Mouse (Mus musculus) megakaryocyte, embryonic 14.5 days (primary cell): ENCODE measurements around the gene Nars2. TPM values are rescaled to one million over a fixed set of nuclear protein-coding genes. Genes with fewer than 3 reads are reported as not detected.

Experiments used
- H3K27me3 ChIP-seq: replicated peaks from 2 replicates; pipeline ENCODE3; 2012; ENCODE audit warnings: inconsistent platforms
- H3K36me3 ChIP-seq: replicated peaks from 2 replicates; pipeline ENCODE3; 2012; ENCODE audit warnings: low read length, inconsistent platforms, mixed read lengths
- H3K4me1 ChIP-seq: 2 replicates; pipeline ENCODE4 v1.6.1; 2012; ENCODE audit warnings: inconsistent platforms
- H3K4me3 ChIP-seq: replicated peaks from 2 replicates; pipeline ENCODE3; 2012; ENCODE audit warnings: moderate library complexity, mild to moderate bottlenecking, inconsistent platforms
- H3K9me3 ChIP-seq: 2 replicates; pipeline ENCODE4 v1.6.1; 2012; ENCODE audit warnings: inconsistent platforms
- FLI1 ChIP-seq: IDR thresholded peaks from 2 replicates; pipeline ENCODE4 v1.6.1; 2012; ENCODE audit warnings: low read length, inconsistent platforms, mixed read lengths
- GATA1 ChIP-seq: IDR thresholded peaks from 3 replicates; pipeline ENCODE4 v1.6.1; 2012; ENCODE audit warnings: mixed read lengths, low read length, inconsistent platforms, borderline replicate concordance
- polyA plus RNA-seq: library from polyadenylated mRNA; stranded (reverse); fragments of >175 nt; gene quantifications from 2 replicates; pipeline ENCODE4 v1.2.3, GENCODE M21; 2012; ENCODE audit warnings: low replicate concordance; ENCODE audit not compliant: insufficient read depth

Nars2 gene
- polyA plus RNA-seq, 1 experiment: 1.1 TPM

- Histone ChIP-seq H3K4me1 (peaks cover 38% of the 10 kb centered on the region), H3K9me3 (no peaks in the 10 kb centered on the region), H3K4me3 (no peak overlapping the region), H3K36me3 (peaks cover 6% of the 10 kb centered on the region), H3K27me3 (no peaks in the 10 kb centered on the region)
- TF ChIP-seq GATA1 (no peak), FLI1 (no peak)
Observed at GRCm38 (mm10) chr7:96967188-96967587, 15.9 kb downstream of the Nars2 start.

GRCm38 (mm10) chr7:96970359-96970758, 19.1 kb downstream of the Nars2 start:
- Histone ChIP-seq H3K36me3 (peaks cover 27% of the 10 kb centered on the region), H3K9me3 (no peaks in the 10 kb centered on the region), H3K4me3 (no peak overlapping the region), H3K27me3 (no peaks in the 10 kb centered on the region), H3K4me1 (peaks cover 54% of the 10 kb centered on the region)
- TF ChIP-seq GATA1 (no peak), FLI1 (no peak)

GRCm38 (mm10) chr7:96971027-96971996, 20.0 kb downstream of the Nars2 start:
- Histone ChIP-seq H3K4me3 (no peak overlapping the region), H3K9me3 (no peaks in the 10 kb centered on the region), H3K36me3 (peaks cover 34% of the 10 kb centered on the region)

GRCm38 (mm10) chr7:96972138-96972904, 21.0 kb downstream of the Nars2 start:
- Histone ChIP-seq H3K9me3 (no peaks in the 10 kb centered on the region), H3K4me1 (peaks cover 59% of the 10 kb centered on the region), H3K4me3 (peak overlapping the region; percentile 6), H3K36me3 (peaks cover 39% of the 10 kb centered on the region), H3K27me3 (no peaks in the 10 kb centered on the region)
- no peak for TF ChIP-seq FLI1
- no peak for TF ChIP-seq GATA1

More at GRCm38 (mm10) chr7:96971027-96971996, 20.0 kb downstream of the Nars2 start:
- Histone ChIP-seq H3K27me3 (no peaks in the 10 kb centered on the region), H3K4me1 (peaks cover 62% of the 10 kb centered on the region)
- TF ChIP-seq GATA1 (no peak), FLI1 (no peak)

- Histone ChIP-seq H3K4me1 (peaks cover 40% of the 10 kb centered on the region), H3K36me3 (peaks cover 49% of the 10 kb centered on the region)
- TF ChIP-seq GATA1: no peak
- no peak for TF ChIP-seq FLI1
Observed at GRCm38 (mm10) chr7:96975914-96976313, 24.6 kb downstream of the Nars2 start.

GRCm38 (mm10) chr7:96977209-96977608, 25.9 kb downstream of the Nars2 start:
- no peaks in the 10 kb centered on the region for H3K9me3 ChIP-seq
- no peak overlapping the region for H3K4me3 ChIP-seq
- H3K27me3 ChIP-seq: no peaks in the 10 kb centered on the region
- TF ChIP-seq FLI1 (no peak), GATA1 (no peak)
- peaks cover 34% of the 10 kb centered on the region for H3K4me1 ChIP-seq
- peaks cover 53% of the 10 kb centered on the region for H3K36me3 ChIP-seq

More at GRCm38 (mm10) chr7:96975914-96976313, 24.6 kb downstream of the Nars2 start:
- Histone ChIP-seq H3K27me3 (no peaks in the 10 kb centered on the region), H3K4me3 (no peak overlapping the region), H3K9me3 (no peaks in the 10 kb centered on the region)

GRCm38 (mm10) chr7:96981366-96981765, 30.1 kb downstream of the Nars2 start:
- Histone ChIP-seq H3K4me3 (no peak overlapping the region), H3K27me3 (no peaks in the 10 kb centered on the region), H3K4me1 (peaks cover 35% of the 10 kb centered on the region), H3K9me3 (no peaks in the 10 kb centered on the region), H3K36me3 (peaks cover 31% of the 10 kb centered on the region)
- TF ChIP-seq GATA1: no peak
- no peak for TF ChIP-seq FLI1

- Histone ChIP-seq H3K4me1 (peaks cover 46% of the 10 kb centered on the region), H3K36me3 (peaks cover 19% of the 10 kb centered on the region), H3K9me3 (no peaks in the 10 kb centered on the region), H3K27me3 (no peaks in the 10 kb centered on the region), H3K4me3 (no peak overlapping the region)
- TF ChIP-seq GATA1: no peak
- TF ChIP-seq FLI1: no peak
Observed at GRCm38 (mm10) chr7:96983660-96984347, 32.5 kb downstream of the Nars2 start.

DNA sequence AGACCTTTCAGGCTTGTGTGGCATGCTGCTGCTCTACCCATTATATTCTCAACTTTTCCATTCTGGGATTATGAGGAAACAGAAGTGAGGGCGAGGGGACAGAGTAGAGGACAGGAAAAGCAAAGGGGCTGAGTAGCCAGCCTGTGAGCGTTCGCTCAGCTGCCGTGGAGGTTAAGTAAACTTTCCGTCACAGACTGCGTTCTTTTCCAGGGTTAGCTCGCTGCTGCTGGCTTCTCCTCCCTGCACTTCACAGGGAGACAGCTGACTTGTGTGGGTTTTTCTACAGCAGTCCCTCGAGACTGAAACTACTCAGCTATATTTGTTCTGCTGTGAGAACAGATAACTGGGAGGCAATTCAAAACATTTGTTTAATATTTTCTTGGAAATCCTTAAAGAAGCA, 34.5 kb downstream of the Nars2 start:
- peaks cover 59% of the 10 kb centered on the region for H3K4me1 ChIP-seq
- no peak for TF ChIP-seq FLI1
- H3K4me3 ChIP-seq: peak overlapping the region; percentile 50
- no peaks in the 10 kb centered on the region for H3K9me3 ChIP-seq
- no peaks in the 10 kb centered on the region for H3K27me3 ChIP-seq
- peaks cover 20% of the 10 kb centered on the region for H3K36me3 ChIP-seq
